26 mouse cellular contexts compared by ENCODE assay signal in the genomic region with DNA sequence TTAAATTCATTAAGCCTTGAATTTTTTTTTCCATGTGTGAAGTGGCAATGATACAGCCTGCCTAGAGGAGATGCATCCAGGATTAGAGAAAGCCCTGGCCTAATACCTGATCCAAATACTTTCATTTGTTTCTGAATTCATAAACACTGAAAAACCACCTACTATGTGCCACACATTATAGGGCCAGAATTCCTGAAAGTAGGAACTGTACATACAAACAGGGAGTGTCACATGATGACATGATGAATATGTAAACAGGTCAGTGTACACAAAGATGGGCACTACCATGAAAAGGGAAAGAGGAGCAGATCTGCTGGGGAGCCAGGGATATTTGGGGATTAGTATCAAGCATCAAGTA.
DNase-seq lines count a peak whose midpoint lies in the region; ATAC-seq and TF ChIP-seq lines count a peak whose summit lies in the region.
"Had no signal": no experiment of that assay in that cellular context is flagged by ENCODE, and none has a peak within 500 bp of the region (broad histone marks: within the 10 kb centered on the region; RNA-seq: fewer than 3 reads in every experiment).

No protein-coding gene starts in this region.

- H3K27me3 ChIP-seq in liver, embryonic 16.5 days (ENCODE audit: control insufficient read depth, insufficient read depth, low read depth, low read length) = no peaks in the 10 kb centered on the region
- no peaks in the 10 kb centered on the region for H3K27me3 ChIP-seq in liver, postnatal 0 days (ENCODE audit: insufficient read depth, low read length)
- no peaks in the 10 kb centered on the region for H3K27me3 ChIP-seq in embryonic facial prominence, embryonic 12.5 days
- no peaks in the 10 kb centered on the region for H3K27me3 ChIP-seq in limb, embryonic 11.5 days (ENCODE audit: control insufficient read depth, insufficient read depth, low read length)
- no peaks in the 10 kb centered on the region for H3K27me3 ChIP-seq in small intestine, adult 2 months (ENCODE audit: control insufficient read depth, insufficient read depth, low read length)
- H3K27me3 ChIP-seq: forebrain, embryonic 12.5 days; neural tube, embryonic 15.5 days had no signal

- H3K36me3 ChIP-seq in liver, embryonic 16.5 days (ENCODE audit: control insufficient read depth, insufficient read depth) = no peaks in the 10 kb centered on the region
- H3K36me3 ChIP-seq in liver, postnatal 0 days (replicated peaks; ENCODE audit: insufficient read depth, low read length) = no peaks in the 10 kb centered on the region
- no peaks in the 10 kb centered on the region for H3K36me3 ChIP-seq in embryonic facial prominence, embryonic 12.5 days
- no peaks in the 10 kb centered on the region for H3K36me3 ChIP-seq in limb, embryonic 11.5 days (ENCODE audit: control insufficient read depth, insufficient read depth, low read length)
- H3K36me3 ChIP-seq in small intestine, adult 2 months (ENCODE audit: control insufficient read depth, insufficient read depth, low read length) = no peaks in the 10 kb centered on the region
- H3K36me3 ChIP-seq: forebrain, embryonic 12.5 days; hindbrain, embryonic 10.5 days; neural tube, embryonic 15.5 days had no signal

- no peaks in the 10 kb centered on the region for H3K4me1 ChIP-seq in liver, embryonic 16.5 days (ENCODE audit: control insufficient read depth, low read depth, low read length)
- H3K4me1 ChIP-seq in liver, postnatal 0 days (ENCODE audit: insufficient read depth) = no peaks in the 10 kb centered on the region
- H3K4me1 ChIP-seq in embryonic facial prominence, embryonic 12.5 days = peaks cover 9% of the 10 kb centered on the region
- peaks cover 9% of the 10 kb centered on the region; the same call in 1 of the 2 replicates for H3K4me1 ChIP-seq in limb, embryonic 11.5 days (ENCODE audit: control insufficient read depth, insufficient read depth, low read length)
- H3K4me1 ChIP-seq in small intestine, adult 2 months (ENCODE audit: control insufficient read depth, insufficient read depth, insufficient read length, low read length) = peaks cover 3% of the 10 kb centered on the region; the same call in 1 of the 2 replicates
- H3K4me1 ChIP-seq: forebrain, embryonic 12.5 days; hindbrain, embryonic 10.5 days had no signal

- H3K4me3 ChIP-seq in liver, embryonic 16.5 days (ENCODE audit: low read depth, low read length) = no peak overlapping the region
- H3K4me3 ChIP-seq in liver, postnatal 0 days (ENCODE audit: low read depth, low read length) = no peak overlapping the region
- H3K4me3 ChIP-seq in embryonic facial prominence, embryonic 12.5 days = no peak overlapping the region
- no peak overlapping the region for H3K4me3 ChIP-seq in limb, embryonic 11.5 days (ENCODE audit: low read depth, low read length)
- no peak overlapping the region for H3K4me3 ChIP-seq in small intestine, adult 2 months (ENCODE audit: low read depth, low read length)
- H3K4me3 ChIP-seq: forebrain, embryonic 12.5 days; hindbrain, embryonic 10.5 days; neural tube, embryonic 15.5 days had no signal

- no peak for TF ChIP-seq EP300 in liver, postnatal 0 days (IDR thresholded peaks at IDR 0.05; ENCODE audit: low read depth)

- no peak for DNase-seq in liver, postnatal 0 days
- DNase-seq in limb, embryonic 11.5 days (ENCODE audit: low spot score) = no peak
- DNase-seq in left cerebral cortex, postnatal 25 days (ENCODE audit: low spot score in 2 of 2) = no peak
- DNase-seq in embryo, embryonic 11 days = no peak
- DNase-seq in cerebellum, postnatal 36 days = no peak
- DNase-seq: adrenal gland, postnatal 25 days; cerebellum, adult 18-20 months; forebrain, postnatal 0 days; gastrocnemius, postnatal 10 days; heart, postnatal 14 days; kidney, adult 8-10 months; kidney, postnatal 10 days; lung, adult 18-20 months; lung, postnatal 4 days; midbrain, embryonic 14.5 days; right cerebral cortex, postnatal 25 days; thymus, adult 18-20 months had no signal

- TF ChIP-seq POLR2A in small intestine, adult 2 months (IDR thresholded peaks at IDR 0.05; ENCODE audit: low read depth, low read length) = no peak

- H3K27ac ChIP-seq in liver, embryonic 16.5 days (ENCODE audit: low read length) = peak overlapping the region; percentile 9; the same call in 1 of the 2 replicates
- no peak overlapping the region for H3K27ac ChIP-seq in liver, postnatal 0 days (ENCODE audit: low read depth)
- H3K27ac ChIP-seq in embryonic facial prominence, embryonic 12.5 days = peak overlapping the region; percentile 76
- peak overlapping the region; percentile 78 for H3K27ac ChIP-seq in limb, embryonic 11.5 days (replicated peaks; ENCODE audit: low read depth, low read length)
- H3K27ac ChIP-seq in small intestine, adult 2 months (ENCODE audit: insufficient read depth, low read depth, low read length) = peak overlapping the region; percentile 24; the same call in 1 of the 2 replicates
- H3K27ac ChIP-seq: forebrain, embryonic 12.5 days; hindbrain, embryonic 10.5 days; neural tube, embryonic 15.5 days; stomach, postnatal 0 days had no signal

- H3K9ac ChIP-seq in liver, embryonic 16.5 days (ENCODE audit: low read depth, low read length) = no peak overlapping the region
- no peak overlapping the region for H3K9ac ChIP-seq in liver, postnatal 0 days (replicated peaks)
- H3K9ac ChIP-seq in embryonic facial prominence, embryonic 12.5 days = no peak overlapping the region
- no peak overlapping the region for H3K9ac ChIP-seq in limb, embryonic 11.5 days (ENCODE audit: low read length)
- H3K9ac ChIP-seq: forebrain, embryonic 12.5 days; forebrain, postnatal 0 days; neural tube, embryonic 15.5 days had no signal

- H3K9me3 ChIP-seq in liver, embryonic 16.5 days (replicated peaks; ENCODE audit: control insufficient read depth, low read length) = no peaks in the 10 kb centered on the region
- H3K9me3 ChIP-seq in liver, postnatal 0 days (ENCODE audit: low read length) = no peaks in the 10 kb centered on the region
- H3K9me3 ChIP-seq in embryonic facial prominence, embryonic 12.5 days = no peaks in the 10 kb centered on the region
- no peaks in the 10 kb centered on the region for H3K9me3 ChIP-seq in limb, embryonic 11.5 days (ENCODE audit: control insufficient read depth, low read length)
- H3K9me3 ChIP-seq: forebrain, embryonic 12.5 days; hindbrain, embryonic 10.5 days; neural tube, embryonic 15.5 days had no signal

- TF ChIP-seq CTCF in liver, postnatal 0 days (IDR thresholded peaks at IDR 0.05; ENCODE audit: low read depth) = no peak
- no peak for TF ChIP-seq CTCF in small intestine, adult 2 months (IDR thresholded peaks at IDR 0.05; ENCODE audit: extremely low read depth, insufficient read length, insufficient replicate concordance, low read depth, low read length)

- no peak for ATAC-seq in liver, embryonic 16.5 days (ENCODE audit: low read depth)
- ATAC-seq in liver, postnatal 0 days = no peak
- no peak for ATAC-seq in embryonic facial prominence, embryonic 12.5 days (ENCODE audit: insufficient number of reproducible peaks, insufficient read depth, low FRiP score, low TSS enrichment)
- ATAC-seq in limb, embryonic 11.5 days (ENCODE audit: insufficient number of reproducible peaks, low FRiP score, low TSS enrichment, low read depth) = no peak
- ATAC-seq: forebrain, postnatal 0 days; hindbrain, embryonic 16.5 days; lung, postnatal 0 days had no signal

- H3K4me2 ChIP-seq in liver, embryonic 16.5 days (ENCODE audit: low read depth, low read length) = no peak overlapping the region
- H3K4me2 ChIP-seq in liver, postnatal 0 days (ENCODE audit: low read depth, low read length) = no peak overlapping the region
- H3K4me2 ChIP-seq in embryonic facial prominence, embryonic 12.5 days (replicated peaks) = no peak overlapping the region
- H3K4me2 ChIP-seq in limb, embryonic 11.5 days (ENCODE audit: low read depth, severe bottlenecking) = no peak overlapping the region
- H3K4me2 ChIP-seq: forebrain, embryonic 12.5 days; neural tube, embryonic 15.5 days had no signal

- intact Hi-C loops in left cerebral cortex, postnatal 25 days (cut with DNase I) = no loop called here
